Mouse (Mus musculus) intestine, embryonic 15.5 days (tissue): ENCODE results near the gene Zfp980. TPM values are rescaled to one million over a fixed set of nuclear protein-coding genes. Genes with fewer than 3 reads are reported as not detected.

Experiments
- polyA plus RNA-seq: library from polyadenylated mRNA; unstranded; fragments of >200 nt; fragmentation: Nextera tagmentation; extraction: Ambion mirVana; gene quantifications from 2 replicates; pipeline ENCODE4 v1.2.1, GENCODE M21; 2015

Gene Zfp980
- polyA plus RNA-seq, 1 experiment from 2014 or later = not detected

Other genes with a start within 250 kb of the Zfp980 start
- gene Zfp990, start 159.9 kb upstream of the Zfp980 start, polyA plus RNA-seq = 0.13 and 0.49 TPM in 2 replicates
- 2.5 and 3.4 TPM in 2 replicates for gene Gm13212, start 85.5 kb upstream of the Zfp980 start, polyA plus RNA-seq
- gene Zfp986, start 198.1 kb downstream of the Zfp980 start, polyA plus RNA-seq = not detected in 2 replicates